Comparison of ENCODE assay signal across 10 mouse cellular contexts in the genomic region with DNA sequence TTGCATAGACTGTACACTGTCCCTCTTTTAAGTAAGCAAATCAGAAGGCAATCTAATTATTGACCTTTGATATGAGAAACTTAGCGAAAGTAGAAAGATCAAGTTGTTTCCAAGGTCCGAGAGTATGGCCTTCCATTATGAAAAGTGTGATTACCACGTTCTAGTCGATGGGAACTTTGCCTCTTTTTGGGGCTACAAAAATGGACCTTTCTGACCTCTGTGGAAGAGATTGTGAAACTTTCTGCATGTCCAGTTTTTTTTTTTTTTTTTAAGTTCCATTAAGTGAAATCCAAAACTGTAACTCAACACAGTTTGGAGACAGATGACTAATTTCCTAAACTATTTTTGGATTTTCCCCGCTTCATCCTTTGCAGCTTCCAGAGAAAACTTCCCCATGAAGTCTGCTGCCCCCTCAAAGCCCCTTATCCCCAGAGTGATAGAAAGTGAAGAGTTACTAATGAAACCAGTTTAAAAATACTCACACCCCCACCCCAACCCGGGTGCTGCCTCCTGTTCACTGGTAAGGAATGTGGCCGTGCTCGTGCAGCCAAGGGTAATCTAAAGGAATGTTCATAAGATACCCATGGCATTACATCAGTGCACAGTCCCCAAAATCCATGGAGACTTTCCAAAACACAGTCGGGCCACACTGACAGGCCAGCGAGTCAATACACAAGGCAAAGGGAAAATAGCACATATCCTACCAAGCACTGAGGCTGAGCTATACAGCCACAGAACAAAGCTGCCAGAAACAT. TPM values are rescaled to one million over a fixed set of nuclear protein-coding genes. Genes with fewer than 3 reads are reported as not detected.
DNase-seq lines count a peak whose midpoint lies in the region; ATAC-seq and TF ChIP-seq lines count a peak whose summit lies in the region.
"Had no signal": no experiment of that assay in that cellular context is flagged by ENCODE, and none has a peak within 500 bp of the region (broad histone marks: within the 10 kb centered on the region; RNA-seq: fewer than 3 reads in every experiment).

No protein-coding gene starts in this region.

- TF ChIP-seq EP300 in liver, postnatal 0 days (IDR thresholded peaks at IDR 0.05; ENCODE audit: low read depth) = no peak

- no peaks in the 10 kb centered on the region for H3K36me3 ChIP-seq in liver, postnatal 0 days (replicated peaks; ENCODE audit: insufficient read depth, low read length)
- H3K36me3 ChIP-seq in stomach, embryonic 16.5 days (ENCODE audit: control insufficient read depth, insufficient read depth, low read length) = no peaks in the 10 kb centered on the region
- H3K36me3 ChIP-seq: embryonic facial prominence, embryonic 12.5 days had no signal

- 0 out of 2 replicates have a peak overlapping the region, but pooled peaks have one; percentile 16 for H3K27ac ChIP-seq in liver, postnatal 0 days (ENCODE audit: low read depth)
- peak overlapping the region; percentile 70 for H3K27ac ChIP-seq in stomach, embryonic 16.5 days (ENCODE audit: low read length)
- H3K27ac ChIP-seq: embryonic facial prominence, embryonic 12.5 days had no signal

- ATAC-seq in liver, postnatal 0 days = no peak
- ATAC-seq in stomach, embryonic 16.5 days (ENCODE audit: insufficient read depth, low FRiP score) = peak; percentile 53; the same call in 1 of the 2 replicates

- H3K4me1 ChIP-seq in liver, postnatal 0 days (ENCODE audit: insufficient read depth) = peaks cover 2% of the 10 kb centered on the region; the same call in 1 of the 2 replicates
- H3K4me1 ChIP-seq in stomach, embryonic 16.5 days (ENCODE audit: control insufficient read depth, insufficient read depth, low read length) = peaks cover 7% of the 10 kb centered on the region
- H3K4me1 ChIP-seq: embryonic facial prominence, embryonic 12.5 days had no signal

- no peaks in the 10 kb centered on the region for H3K9me3 ChIP-seq in liver, postnatal 0 days (ENCODE audit: low read length)
- no peaks in the 10 kb centered on the region for H3K9me3 ChIP-seq in stomach, embryonic 16.5 days (replicated peaks; ENCODE audit: control insufficient read depth, low read length)
- H3K9me3 ChIP-seq: embryonic facial prominence, embryonic 12.5 days had no signal

- no peaks in the 10 kb centered on the region for H3K27me3 ChIP-seq in liver, postnatal 0 days (ENCODE audit: insufficient read depth, low read length)
- no peaks in the 10 kb centered on the region for H3K27me3 ChIP-seq in stomach, embryonic 16.5 days (ENCODE audit: control insufficient read depth, insufficient read depth, low read length)
- H3K27me3 ChIP-seq: embryonic facial prominence, embryonic 12.5 days had no signal

- intact Hi-C loops in heart, postnatal 14 days (cut with DNase I) = no loop called here
- intact Hi-C loops in left cerebral cortex, postnatal 10 days (cut with DNase I) = no loop called here

- no peak for TF ChIP-seq CTCF in liver, postnatal 0 days (IDR thresholded peaks at IDR 0.05; ENCODE audit: low read depth)

- H3K4me2 ChIP-seq in liver, postnatal 0 days (ENCODE audit: low read depth, low read length) = no peak overlapping the region
- peak overlapping the region; percentile 11; the same call in 1 of the 2 replicates for H3K4me2 ChIP-seq in stomach, embryonic 16.5 days (ENCODE audit: low read depth, low read length)
- H3K4me2 ChIP-seq: embryonic facial prominence, embryonic 12.5 days had no signal

- no peak overlapping the region for H3K4me3 ChIP-seq in liver, postnatal 0 days (ENCODE audit: low read depth, low read length)
- no peak overlapping the region for H3K4me3 ChIP-seq in stomach, embryonic 16.5 days (replicated peaks; ENCODE audit: low read length)
- H3K4me3 ChIP-seq: embryonic facial prominence, embryonic 12.5 days; megakaryocyte, embryonic 14.5 days had no signal

- no peak for DNase-seq in liver, postnatal 0 days
- DNase-seq in liver = no peak
- peak; percentile 5 to 13 for DNase-seq in gastrocnemius, adult 8-10 months (ENCODE audit: low spot score in 2 of 2)
- peak; percentile 49 to 63 for DNase-seq in heart, postnatal 14 days
- DNase-seq in left cerebral cortex, postnatal 10 days (ENCODE audit: extremely low spot score in 1 of 2, low spot score in 2 of 2) = no peak
- DNase-seq in cerebellum, adult 8-10 months = no peak
- DNase-seq in adrenal gland, postnatal 25 days = no peak

- WGBS in liver, postnatal 0 days (ENCODE audit: insufficient replicate concordance) = 57% methylated on average over 10 of the region's 10 CpGs
- WGBS in stomach, embryonic 16.5 days = 53% methylated on average over 10 of the region's 10 CpGs

- no peak overlapping the region for H3K9ac ChIP-seq in liver, postnatal 0 days (replicated peaks)
- H3K9ac ChIP-seq in stomach, embryonic 16.5 days (ENCODE audit: low read length) = no peak overlapping the region
- H3K9ac ChIP-seq: embryonic facial prominence, embryonic 12.5 days had no signal

RNA-seq across cellular contexts. Expression of a gene that starts 52.5 kb away (rescaled TPM):
- polyA plus RNA-seq in liver, postnatal 0 days (2015; fragmentation: Nextera tagmentation; extraction: Ambion mirVana) = 9.3 and 10.9 TPM in 2 replicates
- 10 to 100 TPM; 17.6 to 60.4 (median 29.4) TPM for total RNA-seq in gastrocnemius, adult 8-10 months (2022)
- 10 to 100 TPM; 19.6 to 22.7 TPM for total RNA-seq in heart, postnatal 14 days (2021)
- polyA plus RNA-seq in stomach, embryonic 16.5 days (2015; fragmentation: Nextera tagmentation; extraction: Ambion mirVana) = 31.6 and 31.8 TPM in 2 replicates
- 10 to 100 TPM; 11.4 to 12.1 TPM for total RNA-seq in left cerebral cortex, postnatal 10 days (2021)
- total RNA-seq in adrenal gland, postnatal 25 days (2021) = 11.6 and 18.4 TPM in 2 replicates

Comparison
In these comparisons a context has a peak if more than half of its experiments do, and no peak if none do; other contexts are left out.
1. DNase-seq: peak in gastrocnemius, adult 8-10 months (2 of 2) and heart, postnatal 14 days (2 of 2); none in liver, postnatal 0 days (single experiment), liver (single experiment), left cerebral cortex, postnatal 10 days (0 of 2), cerebellum, adult 8-10 months (single experiment) and adrenal gland, postnatal 25 days (single experiment).